Mouse (Mus musculus) left cerebral cortex, adult 18-20 months (tissue): ENCODE data around the gene Cnot8. TPM values are rescaled to one million over a fixed set of nuclear protein-coding genes. Genes with fewer than 3 reads are reported as not detected.

Source experiments
- DNase-seq, 2 experiments: peaks; one replicate each; pipeline ENCODE4 v3.0.0; 2021 to 2022; ENCODE audit warnings: low spot score in 2 of 2, mixed read lengths in 1 of 2
- total RNA-seq, 2 experiments: library from RNA; stranded (reverse); gene quantifications; 2 replicates each; pipeline ENCODE4 v1.2.3; 2021

The Cnot8 gene
- total RNA-seq, 2 experiments from 2014 or later = 55.8 to 56.4 TPM

DNA sequence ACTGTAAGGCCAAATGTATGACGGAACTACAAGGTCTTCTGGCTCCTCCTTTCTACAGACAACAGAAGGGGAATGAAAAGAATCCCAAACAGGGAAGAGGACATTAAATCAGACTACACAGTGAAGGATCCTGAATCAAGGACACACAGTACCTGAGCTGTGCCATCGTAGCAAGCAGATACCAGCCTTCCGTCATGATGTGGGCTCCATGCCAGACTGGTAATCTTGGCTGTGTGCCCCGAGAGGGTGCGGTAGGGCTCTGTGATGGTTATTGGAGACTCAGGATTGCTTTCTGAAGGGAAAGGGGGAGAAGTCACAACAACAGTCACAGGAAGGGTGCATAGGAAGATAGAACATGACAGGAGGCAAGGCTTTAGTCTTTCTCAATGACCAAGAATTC lies 42.3 kb downstream of the Cnot8 start:
- no peak for DNase-seq

GRCm38 (mm10) chr11:58155458-58155857 lies 51.5 kb downstream of the Cnot8 start:
- DNase-seq = no peak

GRCm38 (mm10) chr11:58156871-58157270 lies 52.9 kb downstream of the Cnot8 start:
- no peak for DNase-seq

DNA sequence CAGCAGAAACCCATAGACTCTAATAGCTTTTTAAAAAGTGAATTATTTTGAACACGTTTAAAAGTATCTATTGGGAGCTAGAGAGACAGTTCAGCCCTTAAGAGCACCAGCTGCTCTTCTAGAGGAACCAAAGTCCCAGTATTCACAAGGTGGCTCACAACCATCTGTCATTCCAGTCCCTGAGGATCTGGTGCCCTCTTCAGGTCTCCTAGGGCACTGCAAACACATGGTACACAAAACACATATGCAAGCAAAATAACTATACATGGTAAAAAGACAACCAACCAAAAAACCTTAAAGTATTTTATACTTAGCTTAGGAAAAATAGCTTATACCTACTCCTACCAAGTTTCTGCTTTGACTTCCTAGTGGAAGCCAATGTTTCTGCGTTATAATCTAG lies 61.1 kb downstream of the Cnot8 start:
- no peak for DNase-seq

GRCm38 (mm10) chr11:58167822-58168166 lies 63.8 kb downstream of the Cnot8 start:
- no peak for DNase-seq

Other genes with a start within 250 kb of the Cnot8 start
- gene Larp1, start 95.1 kb upstream of the Cnot8 start, total RNA-seq = 10 to 100 TPM; 87.5 to 89.1 TPM
- gene Gm12248, start 11.0 kb upstream of the Cnot8 start, total RNA-seq = not detected
- 10 to 100 TPM; 18.9 to 19.0 TPM for gene Gemin5, start 64.4 kb downstream of the Cnot8 start, total RNA-seq
- gene Mrpl22, start 67.5 kb downstream of the Cnot8 start, total RNA-seq = 10 to 100 TPM; 36.0 to 39.6 TPM
- gene Igtp, start 95.4 kb downstream of the Cnot8 start, total RNA-seq = 1 to 10 TPM; 3.8 to 5.4 TPM
- 1 to 10 TPM; 2.4 to 3.6 TPM for gene Irgm2, start 95.5 kb downstream of the Cnot8 start, total RNA-seq
- not detected for gene 4930438A08Rik, start 170.6 kb downstream of the Cnot8 start, total RNA-seq
- 10 to 100 TPM; 25.4 to 28.9 TPM for gene Zfp692, start 202.9 kb downstream of the Cnot8 start, total RNA-seq
- gene Zfp672, start 226.2 kb downstream of the Cnot8 start, total RNA-seq = 10 to 100 TPM; 39.4 to 45.1 TPM
- gene Sh3bp5l, start 226.6 kb downstream of the Cnot8 start, total RNA-seq = 10 to 100 TPM; 50.1 to 53.7 TPM